32 mouse cellular contexts compared by ENCODE assay signal in genomic region chr7:58740842-58741241, GRCm38 (mm10).
A peak's percentile ranks its signal among the peaks of the same experiment; 100 is the strongest.
DNase-seq lines count a peak whose midpoint lies in the region; ATAC-seq and TF ChIP-seq lines count a peak whose summit lies in the region.
"Had no signal": no experiment of that assay in that cellular context is flagged by ENCODE, and none has a peak within 500 bp of the region (broad histone marks: within the 10 kb centered on the region; RNA-seq: fewer than 3 reads in every experiment).

No protein-coding gene starts in this region.

- no peak overlapping the region for H3K4me3 ChIP-seq in midbrain, postnatal 0 days (ENCODE audit: low read depth, low read length)
- H3K4me3 ChIP-seq in kidney, embryonic 16.5 days (ENCODE audit: low read length) = no peak overlapping the region
- H3K4me3 ChIP-seq: embryonic facial prominence, embryonic 12.5 days; heart, adult 2 months; heart, embryonic 12.5 days; hindbrain, embryonic 10.5 days; intestine, embryonic 15.5 days; limb, embryonic 12.5 days; liver, embryonic 15.5 days; lung, embryonic 15.5 days; midbrain, embryonic 15.5 days; myocyte had no signal

- DNase-seq in 416B (ENCODE audit: low read depth) = peak; percentile 90
- DNase-seq in midbrain, postnatal 0 days (ENCODE audit: low spot score) = no peak
- no peak for DNase-seq in kidney, postnatal 14 days
- DNase-seq: adrenal gland, postnatal 10 days; B cell, adult 2 months; cerebellum, adult 8-10 months; cerebellum, postnatal 36 days; embryo, embryonic 11 days; gastrocnemius, postnatal 14 days; heart, adult 2 months; kidney, adult 2 months; layer of hippocampus, adult 9-11 months; right cerebral cortex, postnatal 25 days; thymus, postnatal 25 days had no signal

- no peaks in the 10 kb centered on the region for H3K36me3 ChIP-seq in midbrain, postnatal 0 days (ENCODE audit: insufficient read depth, low read length)
- no peaks in the 10 kb centered on the region for H3K36me3 ChIP-seq in kidney, embryonic 16.5 days (ENCODE audit: insufficient read depth, low read length)
- H3K36me3 ChIP-seq: embryonic facial prominence, embryonic 12.5 days; G1E; heart, embryonic 12.5 days; hindbrain, embryonic 10.5 days; intestine, embryonic 15.5 days; limb, embryonic 12.5 days; liver, embryonic 15.5 days; lung, embryonic 15.5 days; midbrain, embryonic 15.5 days had no signal

- no peak overlapping the region for H3K27ac ChIP-seq in midbrain, postnatal 0 days (ENCODE audit: low read depth, low read length)
- H3K27ac ChIP-seq in kidney, embryonic 16.5 days (ENCODE audit: low read length) = no peak overlapping the region
- H3K27ac ChIP-seq: embryonic facial prominence, embryonic 12.5 days; heart, adult 2 months; hindbrain, embryonic 10.5 days; intestine, embryonic 15.5 days; kidney, postnatal 0 days; limb, embryonic 12.5 days; liver, embryonic 15.5 days; lung, embryonic 15.5 days; midbrain, embryonic 15.5 days had no signal

- no peak overlapping the region for H3K9ac ChIP-seq in midbrain, postnatal 0 days (replicated peaks; ENCODE audit: low read length, poor library complexity, severe bottlenecking)
- H3K9ac ChIP-seq in kidney, embryonic 16.5 days (replicated peaks; ENCODE audit: low read length) = no peak overlapping the region
- H3K9ac ChIP-seq: embryonic facial prominence, embryonic 12.5 days; heart, embryonic 12.5 days; intestine, embryonic 15.5 days; limb, embryonic 12.5 days; liver, embryonic 15.5 days; lung, embryonic 15.5 days; midbrain, embryonic 15.5 days had no signal

- no peaks in the 10 kb centered on the region for H3K9me3 ChIP-seq in midbrain, postnatal 0 days (ENCODE audit: low read length)
- H3K9me3 ChIP-seq in kidney, embryonic 16.5 days (ENCODE audit: low read length) = no peaks in the 10 kb centered on the region
- H3K9me3 ChIP-seq: embryonic facial prominence, embryonic 12.5 days; heart, embryonic 12.5 days; hindbrain, embryonic 10.5 days; intestine, embryonic 15.5 days; limb, embryonic 12.5 days; liver, embryonic 15.5 days; lung, embryonic 15.5 days; midbrain, embryonic 15.5 days had no signal

- TF ChIP-seq CTCF in midbrain, postnatal 0 days (IDR thresholded peaks at IDR 0.05) = no peak

- no peaks in the 10 kb centered on the region for H3K27me3 ChIP-seq in midbrain, postnatal 0 days (ENCODE audit: insufficient read depth, low read length)
- H3K27me3 ChIP-seq in kidney, embryonic 16.5 days (ENCODE audit: insufficient read depth, low read length) = no peaks in the 10 kb centered on the region
- H3K27me3 ChIP-seq: embryonic facial prominence, embryonic 12.5 days; heart, embryonic 12.5 days; intestine, embryonic 15.5 days; limb, embryonic 12.5 days; liver, embryonic 15.5 days; lung, embryonic 15.5 days; midbrain, embryonic 15.5 days; Patski had no signal

- no peaks in the 10 kb centered on the region for H3K4me1 ChIP-seq in midbrain, postnatal 0 days (ENCODE audit: insufficient read depth, low read length)
- peaks cover 7% of the 10 kb centered on the region for H3K4me1 ChIP-seq in kidney, embryonic 16.5 days (ENCODE audit: insufficient read depth, low read length)
- H3K4me1 ChIP-seq: embryonic facial prominence, embryonic 12.5 days; hindbrain, embryonic 10.5 days; intestine, embryonic 15.5 days; limb, embryonic 12.5 days; liver, embryonic 15.5 days; midbrain, embryonic 15.5 days had no signal

- ATAC-seq in CD4-positive, CD25-positive, alpha-beta regulatory T cell, adult 4 months = peak; percentile 44
- peak; percentile 69 for ATAC-seq in megakaryocyte, adult 5-6 weeks (ENCODE audit: poor library complexity, severe bottlenecking)
- ATAC-seq in neutrophil, adult 5-6 weeks (ENCODE audit: extremely low read depth, insufficient number of reproducible peaks, low FRiP score, poor library complexity, severe bottlenecking) = peak; percentile 28
- ATAC-seq in midbrain, postnatal 0 days (ENCODE audit: low FRiP score) = no peak
- no peak for ATAC-seq in kidney, embryonic 16.5 days (ENCODE audit: low FRiP score, low TSS enrichment)
- ATAC-seq: forebrain, embryonic 14.5 days; hindbrain, embryonic 16.5 days; intestine, embryonic 15.5 days; midbrain, embryonic 15.5 days; Patski had no signal

- 94% methylated on average over 4 of the region's 4 CpGs for WGBS in midbrain, postnatal 0 days
- 90% methylated on average over 4 of the region's 4 CpGs for WGBS in kidney, embryonic 16.5 days

- no peak overlapping the region for H3K4me2 ChIP-seq in midbrain, postnatal 0 days (ENCODE audit: low read depth, low read length, poor library complexity, severe bottlenecking)
- no peak overlapping the region for H3K4me2 ChIP-seq in kidney, embryonic 16.5 days (replicated peaks; ENCODE audit: low read depth, low read length)
- H3K4me2 ChIP-seq: embryonic facial prominence, embryonic 12.5 days; heart, embryonic 12.5 days; intestine, embryonic 15.5 days; limb, embryonic 12.5 days; liver, embryonic 15.5 days; lung, embryonic 15.5 days; midbrain, embryonic 15.5 days had no signal

Comparison
In these comparisons a context has a peak if more than half of its experiments do, and no peak if none do; other contexts are left out.
1. ATAC-seq: peak in CD4-positive, CD25-positive, alpha-beta regulatory T cell, adult 4 months (single experiment), megakaryocyte, adult 5-6 weeks (single experiment) and neutrophil, adult 5-6 weeks (single experiment); none in midbrain, postnatal 0 days (single experiment) and kidney, embryonic 16.5 days (single experiment).